Mouse (Mus musculus): ENCODE measurements around the gene Cideb. TPM values are rescaled to one million over a fixed set of nuclear protein-coding genes. Genes with fewer than 3 reads are reported as not detected.
A peak's percentile ranks its signal among the peaks of the same experiment; 100 is the strongest.

Gene Cideb
- total and polyA plus RNA-seq, 3 experiments: 0.53 to 2.4 TPM; not detected in 1

DNA sequence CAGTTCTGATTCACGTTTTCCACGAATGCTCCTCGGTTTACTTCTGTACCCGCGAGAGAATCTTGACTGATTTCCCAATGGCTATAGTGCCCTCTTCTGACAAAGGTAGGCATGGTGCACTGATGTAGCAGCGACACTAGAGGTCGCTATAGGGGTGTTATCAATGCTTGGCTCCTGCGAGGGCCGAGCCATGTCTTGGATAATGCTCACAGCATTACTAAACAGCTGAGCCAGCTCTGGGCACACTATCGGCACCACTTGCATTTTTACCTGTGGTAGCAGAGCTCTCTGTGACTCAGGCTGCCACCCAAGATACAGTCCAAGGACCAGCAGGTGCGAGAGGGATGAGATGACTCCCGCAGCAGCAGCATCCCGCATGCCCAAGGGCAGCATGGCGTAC lies 23.1 kb upstream of the Cideb start:
- Histone ChIP-seq H3K27ac (ENCODE audit: control insufficient read depth, low read depth, low read length) (no peak overlapping the region), H3K4me3 (ENCODE audit: control insufficient read depth in 1 of 2, insufficient read depth in 1 of 2, low read depth in 2 of 2, low read length in 2 of 2) (no peak overlapping the region), H3K79me2 (ENCODE audit: control insufficient read depth, insufficient read depth, low read length, poor library complexity) (no peaks in the 10 kb centered on the region), H3K4me1 (ENCODE audit: control insufficient read depth in 1 of 2, insufficient read depth in 2 of 2, low read length in 2 of 2) (peaks cover 5 to 12% of the 10 kb centered on the region in 2 experiments; a peak in 3 of 4 replicates), H3K36me3 (ENCODE audit: control insufficient read depth in 1 of 2, insufficient read depth in 2 of 2, low read length in 2 of 2) (peaks cover 0 to 7% of the 10 kb centered on the region in 2 experiments; a peak in 2 of 4 replicates), H3K27me3 (ENCODE audit: control insufficient read depth in 1 of 2, insufficient read depth in 2 of 2, low read length in 2 of 2) (no peaks in the 10 kb centered on the region), H3K9me3 (replicated peaks; ENCODE audit: insufficient read depth, low read length) (no peaks in the 10 kb centered on the region), H3K9ac (ENCODE audit: control insufficient read depth, low read depth, low read length, poor library complexity, severe bottlenecking) (no peak overlapping the region)
- no peak for TF ChIP-seq USF1 (IDR thresholded peaks at IDR 0.05; ENCODE audit: low read depth, low read length)
- TF ChIP-seq RAD21 (IDR thresholded peaks at IDR 0.05; ENCODE audit: low read depth, low read length): peak; percentile 90
- no peak for TF ChIP-seq JUND (IDR thresholded peaks at IDR 0.05; ENCODE audit: low read depth, low read length)
- TF ChIP-seq NRF1 (IDR thresholded peaks at IDR 0.05; ENCODE audit: insufficient read depth, low read depth, low read length, poor library complexity, severe bottlenecking): no peak
- peak; percentile 61 for TF ChIP-seq BHLHE40 (IDR thresholded peaks at IDR 0.05; ENCODE audit: borderline replicate concordance, low read depth, low read length)
- TF ChIP-seq ZC3H11A (IDR thresholded peaks at IDR 0.05; ENCODE audit: low read depth, low read length): peak; percentile 94
- no peak for TF ChIP-seq UBTF (IDR thresholded peaks at IDR 0.05; ENCODE audit: borderline replicate concordance, insufficient read depth, low read depth, low read length)
- TF ChIP-seq ZNF384 (IDR thresholded peaks at IDR 0.05; ENCODE audit: low read depth, low read length): no peak
- TF ChIP-seq MYB (IDR thresholded peaks at IDR 0.05; ENCODE audit: low read depth, low read length): no peak
- peak; percentile 96 for TF ChIP-seq SMC3 (IDR thresholded peaks at IDR 0.05; ENCODE audit: low read depth, low read length)
- TF ChIP-seq SIN3A (IDR thresholded peaks at IDR 0.05; ENCODE audit: low read length): peak; percentile 83
- TF ChIP-seq CHD1 (IDR thresholded peaks at IDR 0.05; ENCODE audit: low read depth, low read length): no peak
- peak in 2 of 3 experiments; percentile 98 to 99; a peak in 5 of 6 replicates for TF ChIP-seq CTCF (IDR thresholded peaks at IDR 0.05 in 2 of 3, conservative IDR thresholded peaks at IDR 0.05 in 1 of 3; ENCODE audit: control insufficient read depth in 1 of 3, insufficient read depth in 1 of 3, low read depth in 2 of 3, low read length in 3 of 3, poor library complexity in 1 of 3, severe bottlenecking in 1 of 3)
- peak; percentile 53; the same call in 1 of the 2 replicates for TF ChIP-seq TBP (IDR thresholded peaks at IDR 0.05; ENCODE audit: low read depth, low read length)
- TF ChIP-seq USF2 (IDR thresholded peaks at IDR 0.05; ENCODE audit: borderline replicate concordance in 1 of 2, insufficient read depth in 1 of 2, low read depth in 1 of 2, low read length in 2 of 2): no peak
- TF ChIP-seq MYC (IDR thresholded peaks at IDR 0.05; ENCODE audit: low read depth, low read length): 0 out of 2 replicates have a peak, but pooled peaks have one; percentile 57
- TF ChIP-seq GATA1 (IDR thresholded peaks at IDR 0.05; ENCODE audit: low read depth, low read length): peak; percentile 57
- TF ChIP-seq ETS1 (IDR thresholded peaks at IDR 0.05; ENCODE audit: low read depth, low read length): peak; percentile 29; the same call in 1 of the 2 replicates
- no peak for TF ChIP-seq MAX (IDR thresholded peaks at IDR 0.05; ENCODE audit: low read length)
- no peak for TF ChIP-seq MAFK (IDR thresholded peaks at IDR 0.05; ENCODE audit: borderline replicate concordance, low read depth, low read length)
- 0 out of 2 replicates have a peak, but pooled peaks have one; percentile 27 for TF ChIP-seq TCF12 (IDR thresholded peaks at IDR 0.05; ENCODE audit: low read depth, low read length)
- 0 out of 2 replicates have a peak, but pooled peaks have one; percentile 49 for TF ChIP-seq MXI1 (IDR thresholded peaks at IDR 0.05; ENCODE audit: low read depth, low read length)
- TF ChIP-seq ELF1 (IDR thresholded peaks at IDR 0.05; ENCODE audit: low read depth, low read length): 0 out of 2 replicates have a peak, but pooled peaks have one; percentile 6
- TF ChIP-seq HCFC1 (IDR thresholded peaks at IDR 0.05; ENCODE audit: low read depth, low read length): peak; percentile 59
- 0 out of 2 replicates have a peak, but pooled peaks have one; percentile 26 for TF ChIP-seq MAZ (IDR thresholded peaks at IDR 0.05; ENCODE audit: low read depth, low read length)
- peak; percentile 86 for DNase-seq (ENCODE audit: low read depth, low spot score)
